Mouse (Mus musculus): ENCODE results near the gene Ppt2.

GRCm38 (mm10) chr17:34624981-34625380 lies 3.3 kb downstream of the Ppt2 start:
- TF ChIP-seq CTCF (IDR thresholded peaks at IDR 0.05; ENCODE audit: low read depth, low read length) (no peak), POLR2A (IDR thresholded peaks at IDR 0.05; ENCODE audit: borderline replicate concordance, low read depth, low read length) (no peak)

All from bone marrow macrophage, adult 2 months (primary cell).